Comparison of ENCODE assay signal across 8 mouse cellular contexts in the genomic region with DNA sequence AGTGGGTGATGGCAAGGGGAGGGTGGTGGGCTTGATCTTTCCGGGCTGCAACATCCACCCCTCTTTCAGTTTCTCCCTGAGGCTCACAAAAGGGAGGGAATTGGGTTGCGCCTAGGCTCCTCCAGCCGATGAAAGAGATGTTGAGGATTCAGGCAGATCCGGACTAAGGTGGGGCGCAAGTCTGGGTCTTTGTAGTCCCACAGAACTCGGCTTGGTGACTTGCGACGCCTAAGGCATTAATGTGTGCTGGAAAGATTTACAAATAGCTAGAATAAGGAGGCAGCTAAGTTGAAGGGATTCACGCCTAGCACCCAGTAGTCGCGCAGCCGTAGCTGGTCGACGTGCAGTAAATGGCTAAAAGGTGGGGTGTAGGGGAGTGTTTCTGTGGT. TPM values are rescaled to one million over a fixed set of nuclear protein-coding genes. Genes with fewer than 3 reads are reported as not detected.
DNase-seq lines count a peak whose midpoint lies in the region; ATAC-seq and TF ChIP-seq lines count a peak whose summit lies in the region.

No protein-coding gene starts in this region.

- no peak for TF ChIP-seq POLR2A in ES-Bruce4 (IDR thresholded peaks at IDR 0.05; ENCODE audit: insufficient read depth, low read length)

- TF ChIP-seq CTCF in ES-Bruce4 (IDR thresholded peaks at IDR 0.05; ENCODE audit: low read depth, low read length) = no peak
- TF ChIP-seq CTCF in liver, postnatal 0 days (IDR thresholded peaks at IDR 0.05; ENCODE audit: low read depth) = no peak

- peak overlapping the region; percentile 48 for H3K4me3 ChIP-seq in heart, embryonic 12.5 days
- peak overlapping the region; percentile 75 for H3K4me3 ChIP-seq in ES-Bruce4 (ENCODE audit: low read depth, low read length)
- H3K4me3 ChIP-seq in forebrain, embryonic 15.5 days = peak overlapping the region; percentile 89
- H3K4me3 ChIP-seq in liver, postnatal 0 days (ENCODE audit: low read depth, low read length) = peak overlapping the region; percentile 48

- 0% methylated on average over 14 of the region's 14 CpGs for WGBS in heart, embryonic 12.5 days
- WGBS in forebrain, embryonic 15.5 days = under 1% methylated on average over 14 of the region's 14 CpGs
- 1% methylated on average over 14 of the region's 14 CpGs for WGBS in liver, postnatal 0 days (ENCODE audit: insufficient replicate concordance)

- intact Hi-C loops in heart, postnatal 25 days (cut with DNase I) = loop anchor here (5.0 kb wide), 1 partner anchor 290 kb away; no protein-coding TSS in a partner anchor

- no peak for DNase-seq in heart, postnatal 25 days (ENCODE audit: low spot score)
- DNase-seq in liver, postnatal 0 days = no peak
- DNase-seq in left cerebral cortex, adult 18-20 months (ENCODE audit: low spot score in 2 of 2) = no peak
- no peak for DNase-seq in frontal cortex, postnatal 10 days (ENCODE audit: low spot score in 2 of 2)
- no peak for DNase-seq in kidney, postnatal 14 days

- no peak overlapping the region for H3K27ac ChIP-seq in heart, embryonic 12.5 days (ENCODE audit: poor library complexity, severe bottlenecking)
- no peak overlapping the region for H3K27ac ChIP-seq in ES-Bruce4 (ENCODE audit: insufficient read depth, low read length)
- H3K27ac ChIP-seq in forebrain, embryonic 15.5 days (replicated peaks) = peak overlapping the region; percentile 97
- no peak overlapping the region for H3K27ac ChIP-seq in liver, postnatal 0 days (ENCODE audit: low read depth)

- no peak for ATAC-seq in heart, embryonic 12.5 days (ENCODE audit: insufficient number of reproducible peaks, low FRiP score)
- ATAC-seq in forebrain, embryonic 15.5 days (replicated peaks) = peak; percentile 7; the same call in 1 of the 2 replicates
- 0 out of 2 replicates have a peak, but pooled peaks have one; percentile 16 for ATAC-seq in liver, postnatal 0 days

- no peaks in the 10 kb centered on the region for H3K9me3 ChIP-seq in heart, embryonic 12.5 days (replicated peaks)
- no peaks in the 10 kb centered on the region for H3K9me3 ChIP-seq in ES-Bruce4 (replicated peaks; ENCODE audit: control insufficient read depth, insufficient read depth, low read length, poor library complexity, severe bottlenecking)
- no peaks in the 10 kb centered on the region for H3K9me3 ChIP-seq in forebrain, embryonic 15.5 days
- H3K9me3 ChIP-seq in liver, postnatal 0 days (ENCODE audit: low read length) = no peaks in the 10 kb centered on the region

- peaks cover 23% of the 10 kb centered on the region for H3K4me1 ChIP-seq in heart, embryonic 12.5 days (replicated peaks)
- H3K4me1 ChIP-seq in ES-Bruce4 (ENCODE audit: control insufficient read depth, insufficient read depth, low read length) = no peaks in the 10 kb centered on the region
- peaks cover 38% of the 10 kb centered on the region for H3K4me1 ChIP-seq in forebrain, embryonic 15.5 days
- H3K4me1 ChIP-seq in liver, postnatal 0 days (ENCODE audit: insufficient read depth) = peaks cover 20% of the 10 kb centered on the region

- H3K36me3 ChIP-seq in heart, embryonic 12.5 days = no peaks in the 10 kb centered on the region
- no peaks in the 10 kb centered on the region for H3K36me3 ChIP-seq in ES-Bruce4 (ENCODE audit: control insufficient read depth, insufficient read depth, low read length, poor library complexity, severe bottlenecking)
- no peaks in the 10 kb centered on the region; the same call in 1 of the 2 replicates for H3K36me3 ChIP-seq in forebrain, embryonic 15.5 days
- H3K36me3 ChIP-seq in liver, postnatal 0 days (replicated peaks; ENCODE audit: insufficient read depth, low read length) = no peaks in the 10 kb centered on the region

- peaks cover 72% of the 10 kb centered on the region for H3K27me3 ChIP-seq in heart, embryonic 12.5 days (replicated peaks)
- no peaks in the 10 kb centered on the region for H3K27me3 ChIP-seq in ES-Bruce4 (ENCODE audit: control insufficient read depth, insufficient read depth, low read length, poor library complexity, severe bottlenecking)
- no peaks in the 10 kb centered on the region for H3K27me3 ChIP-seq in forebrain, embryonic 15.5 days
- H3K27me3 ChIP-seq in liver, postnatal 0 days (ENCODE audit: insufficient read depth, low read length) = peaks cover 64% of the 10 kb centered on the region

- no peak for TF ChIP-seq EP300 in ES-Bruce4 (IDR thresholded peaks at IDR 0.05; ENCODE audit: insufficient read depth, low read depth, low read length)
- no peak for TF ChIP-seq EP300 in liver, postnatal 0 days (IDR thresholded peaks at IDR 0.05; ENCODE audit: low read depth)

- peak overlapping the region; percentile 52 for H3K9ac ChIP-seq in heart, embryonic 12.5 days
- peak overlapping the region; percentile 47 for H3K9ac ChIP-seq in ES-Bruce4 (ENCODE audit: low read depth, poor library complexity, severe bottlenecking)
- H3K9ac ChIP-seq in forebrain, embryonic 15.5 days (replicated peaks) = peak overlapping the region; percentile 79
- no peak overlapping the region for H3K9ac ChIP-seq in liver, postnatal 0 days (replicated peaks)

- H3K4me2 ChIP-seq in heart, embryonic 12.5 days = peak overlapping the region; percentile 84
- peak overlapping the region; percentile 82 for H3K4me2 ChIP-seq in forebrain, embryonic 15.5 days (replicated peaks)
- H3K4me2 ChIP-seq in liver, postnatal 0 days (ENCODE audit: low read depth, low read length) = peak overlapping the region; percentile 82

RNA-seq across cellular contexts. Expression of a gene that starts 0.6 kb away (rescaled TPM):
- 3.6 and 4.4 TPM in 2 replicates for polyA plus RNA-seq in heart, embryonic 12.5 days (2016; fragmentation: Nextera tagmentation; extraction: Ambion mirVana)
- under 1 TPM; 0.29 to 0.45 TPM for total RNA-seq in heart, postnatal 25 days (2021)
- 33.4 and 35.2 TPM in 2 replicates for polyA plus RNA-seq in ES-Bruce4 (2011; ENCODE audit: insufficient read depth, insufficient read length, low read depth, missing spikeins)
- 216 and 226 TPM in 2 replicates for polyA plus RNA-seq in forebrain, embryonic 15.5 days (2015; fragmentation: Nextera tagmentation; extraction: Ambion mirVana)
- polyA plus RNA-seq in liver, postnatal 0 days (2015; fragmentation: Nextera tagmentation; extraction: Ambion mirVana) = 0.05 TPM in 1 of 2 replicates, not detected in the other
- total RNA-seq in left cerebral cortex, adult 18-20 months (2021) = 10 to 100 TPM; 18.2 to 20.6 TPM

RNA-seq across cellular contexts. Expression of a gene that starts 45.4 kb away (rescaled TPM):
- 264 and 282 TPM in 2 replicates for polyA plus RNA-seq in heart, embryonic 12.5 days (2016; fragmentation: Nextera tagmentation; extraction: Ambion mirVana)
- total RNA-seq in heart, postnatal 25 days (2021) = 10 to 100 TPM; 42.0 to 43.0 TPM
- 257 and 258 TPM in 2 replicates for polyA plus RNA-seq in ES-Bruce4 (2011; ENCODE audit: insufficient read depth, insufficient read length, low read depth, missing spikeins)
- 128 and 151 TPM in 2 replicates for polyA plus RNA-seq in forebrain, embryonic 15.5 days (2015; fragmentation: Nextera tagmentation; extraction: Ambion mirVana)
- polyA plus RNA-seq in liver, postnatal 0 days (2015; fragmentation: Nextera tagmentation; extraction: Ambion mirVana) = 135 and 145 TPM in 2 replicates
- 1 to 10 TPM; 2.8 to 5.3 TPM for total RNA-seq in left cerebral cortex, adult 18-20 months (2021)
